Mouse (Mus musculus): Measurements from ENCODE around the gene Plin4. TPM values are rescaled to one million over a fixed set of nuclear protein-coding genes. Genes with fewer than 3 reads are reported as not detected.
"Not testable (repeated sequence)": the region's sequence is repeated elsewhere in the genome, so short reads cannot be mapped to it uniquely, and the experiment has no call there.

Plin4 gene
- polyA plus RNA-seq, 1 experiment: not detected

DNA sequence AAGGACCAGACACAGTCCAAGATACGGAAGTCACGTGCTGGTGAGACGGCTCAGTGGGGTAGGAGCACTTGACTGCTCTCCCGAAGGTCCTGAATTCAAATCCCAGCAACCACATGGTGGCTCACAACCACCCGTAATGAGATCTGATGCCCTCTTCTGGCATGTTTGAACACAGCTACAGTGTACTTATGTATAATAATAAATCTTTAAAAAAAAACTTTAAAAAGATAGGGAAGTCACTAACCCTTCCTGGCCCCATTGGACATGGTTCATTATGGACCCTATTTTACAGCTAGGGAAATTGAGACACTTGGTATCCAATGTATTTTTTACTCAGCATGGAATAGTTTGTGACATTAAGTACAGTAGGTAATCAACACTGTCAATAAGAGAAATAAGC, 32.1 kb downstream of the Plin4 start:
- Histone ChIP-seq H3K27ac (ENCODE audit: insufficient read depth, low read depth, low read length) (no peak overlapping the region), H3K4me3 (ENCODE audit: insufficient read depth, low read depth, low read length) (no peak overlapping the region), H3K4me1 (ENCODE audit: control insufficient read depth, insufficient read depth, low read length) (peaks cover 29% of the 10 kb centered on the region)
- 85% methylated on average over 5 of the region's 5 CpGs for WGBS
- TF ChIP-seq POLR2A (IDR thresholded peaks at IDR 0.05; ENCODE audit: insufficient read depth, low read depth, low read length) (no peak), CTCF (IDR thresholded peaks at IDR 0.05; ENCODE audit: insufficient read depth, low read depth, low read length) (no peak)

DNA sequence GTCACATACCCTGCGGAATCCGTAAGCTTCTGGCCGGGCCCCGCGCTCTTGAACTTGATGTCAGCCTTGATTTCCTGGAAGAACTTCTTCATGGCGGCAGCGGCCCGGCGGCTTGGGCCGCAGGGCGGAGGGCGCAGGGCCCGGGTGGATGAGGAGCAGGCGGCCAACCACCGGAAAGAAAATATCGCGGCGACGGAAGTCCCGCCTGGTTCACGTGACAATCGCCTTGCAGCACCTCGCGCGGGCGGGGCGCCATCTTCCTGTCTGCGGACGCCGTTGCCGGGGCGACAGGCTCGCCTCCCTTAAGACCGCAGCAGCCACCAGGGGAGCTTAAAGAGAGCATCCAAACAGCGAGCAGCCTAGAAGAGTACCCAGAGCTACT, 34.8 kb downstream of the Plin4 start, which contains the start of gene Ubxn6:
TSS of gene Ubxn6 (minus strand) at position 202 of the 382 bp plus-strand sequence.
- H3K4me1 ChIP-seq (ENCODE audit: control insufficient read depth, insufficient read depth, low read length): peaks cover 8% of the 10 kb centered on the region
- whole genome bisulfite sequencing: under 1% methylated on average over 35 of the region's 35 CpGs
- TF ChIP-seq POLR2A (IDR thresholded peaks at IDR 0.05; ENCODE audit: insufficient read depth, low read depth, low read length) (peak; percentile 72), CTCF (IDR thresholded peaks at IDR 0.05; ENCODE audit: insufficient read depth, low read depth, low read length) (0 out of 2 replicates have a peak, but pooled peaks have one; percentile 19)
- peak within 1 kb of the TSS; percentile 91 for H3K4me3 ChIP-seq (ENCODE audit: insufficient read depth, low read depth, low read length)
- H3K27ac ChIP-seq (ENCODE audit: insufficient read depth, low read depth, low read length): peak within 1 kb of the TSS; percentile 77

GRCm38 (mm10) chr17:56074097-56074826, 35.3 kb downstream of the Plin4 start:
- TF ChIP-seq CTCF (IDR thresholded peaks at IDR 0.05; ENCODE audit: insufficient read depth, low read depth, low read length): no peak
- no peak for TF ChIP-seq POLR2A (IDR thresholded peaks at IDR 0.05; ENCODE audit: insufficient read depth, low read depth, low read length)
- Histone ChIP-seq H3K4me1 (ENCODE audit: control insufficient read depth, insufficient read depth, low read length) (peaks cover 8% of the 10 kb centered on the region), H3K27ac (ENCODE audit: insufficient read depth, low read depth, low read length) (peak overlapping the region; percentile 77), H3K4me3 (ENCODE audit: insufficient read depth, low read depth, low read length) (peak overlapping the region; percentile 91)
- 9% methylated on average over 22 of the region's 22 CpGs for WGBS

DNA sequence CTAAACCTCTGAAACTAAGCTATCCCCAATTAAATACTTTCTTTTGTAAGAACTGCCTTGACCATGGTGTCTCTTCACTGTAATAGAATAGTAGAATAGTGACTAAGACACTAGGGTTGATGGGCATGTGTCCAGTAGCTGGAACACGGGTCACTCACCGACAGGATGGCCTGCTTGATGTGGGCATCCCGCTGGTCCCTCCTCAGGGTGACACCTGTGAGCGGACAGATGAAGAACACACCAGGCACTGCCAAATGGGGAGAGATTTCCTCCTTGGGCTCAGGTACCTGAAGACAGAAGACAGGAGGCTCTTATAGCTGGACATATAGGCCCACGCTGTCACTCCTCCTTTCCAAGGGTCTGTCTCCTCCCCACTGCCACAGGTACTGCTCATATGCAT, 37.4 kb downstream of the Plin4 start:
- TF ChIP-seq POLR2A (IDR thresholded peaks at IDR 0.05; ENCODE audit: insufficient read depth, low read depth, low read length) (no peak), CTCF (IDR thresholded peaks at IDR 0.05; ENCODE audit: insufficient read depth, low read depth, low read length) (no peak)
- WGBS: 92% methylated on average over 5 of the region's 5 CpGs
- Histone ChIP-seq H3K27ac (ENCODE audit: insufficient read depth, low read depth, low read length) (no peak overlapping the region), H3K4me3 (ENCODE audit: insufficient read depth, low read depth, low read length) (no peak overlapping the region), H3K4me1 (ENCODE audit: control insufficient read depth, insufficient read depth, low read length) (peaks cover 5% of the 10 kb centered on the region)

- no peak overlapping the region for H3K4me3 ChIP-seq (ENCODE audit: insufficient read depth, low read depth, low read length)
- H3K27ac ChIP-seq (ENCODE audit: insufficient read depth, low read depth, low read length): no peak overlapping the region
- TF ChIP-seq POLR2A (IDR thresholded peaks at IDR 0.05; ENCODE audit: insufficient read depth, low read depth, low read length) (no peak), CTCF (IDR thresholded peaks at IDR 0.05; ENCODE audit: insufficient read depth, low read depth, low read length) (no peak)
- peaks cover 5% of the 10 kb centered on the region for H3K4me1 ChIP-seq (ENCODE audit: control insufficient read depth, insufficient read depth, low read length)
Observed at GRCm38 (mm10) chr17:56071126-56071525, 38.5 kb downstream of the Plin4 start.

- WGBS: 95% methylated on average over 14 of the region's 14 CpGs
- Histone ChIP-seq H3K27ac (ENCODE audit: insufficient read depth, low read depth, low read length) (no peak overlapping the region), H3K4me3 (ENCODE audit: insufficient read depth, low read depth, low read length) (no peak overlapping the region), H3K4me1 (ENCODE audit: control insufficient read depth, insufficient read depth, low read length) (peaks cover 2% of the 10 kb centered on the region)
- TF ChIP-seq CTCF (IDR thresholded peaks at IDR 0.05; ENCODE audit: insufficient read depth, low read depth, low read length): no peak
- no peak for TF ChIP-seq POLR2A (IDR thresholded peaks at IDR 0.05; ENCODE audit: insufficient read depth, low read depth, low read length)
Observed at GRCm38 (mm10) chr17:56069066-56069465, 40.5 kb downstream of the Plin4 start.

- Histone ChIP-seq H3K4me1 (ENCODE audit: control insufficient read depth, insufficient read depth, low read length) (no peaks in the 10 kb centered on the region), H3K27ac (ENCODE audit: insufficient read depth, low read depth, low read length) (no peak overlapping the region), H3K4me3 (ENCODE audit: insufficient read depth, low read depth, low read length) (no peak overlapping the region)
- TF ChIP-seq CTCF (IDR thresholded peaks at IDR 0.05; ENCODE audit: insufficient read depth, low read depth, low read length) (no peak), POLR2A (IDR thresholded peaks at IDR 0.05; ENCODE audit: insufficient read depth, low read depth, low read length) (no peak)
Observed at GRCm38 (mm10) chr17:56066451-56066850, 43.2 kb downstream of the Plin4 start.

DNA sequence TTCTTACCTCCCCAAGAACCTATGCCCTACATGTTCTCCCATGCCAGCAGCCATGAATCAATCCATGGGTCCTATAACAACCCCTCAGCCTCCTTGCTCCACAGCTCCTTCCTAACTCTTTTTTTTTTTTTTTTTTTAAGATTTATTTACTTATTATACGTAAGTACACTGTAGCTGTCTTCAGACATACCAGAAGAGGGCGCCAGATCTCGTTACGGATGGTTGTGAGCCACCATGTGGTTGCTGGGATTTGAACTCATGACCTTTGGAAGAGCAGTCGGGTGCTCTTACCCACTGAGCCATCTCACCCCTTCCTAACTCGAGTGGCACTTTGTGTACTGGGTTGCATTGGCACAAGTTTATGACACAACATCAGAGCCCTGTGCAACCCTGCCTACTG, 43.9 kb downstream of the Plin4 start:
- WGBS: 87% methylated on average over 6 of the region's 6 CpGs
- not testable (repeated sequence) for H3K4me3 ChIP-seq (ENCODE audit: insufficient read depth, low read depth, low read length); H3K4me1 ChIP-seq (ENCODE audit: control insufficient read depth, insufficient read depth, low read length); H3K27ac ChIP-seq (ENCODE audit: insufficient read depth, low read depth, low read length)

DNA sequence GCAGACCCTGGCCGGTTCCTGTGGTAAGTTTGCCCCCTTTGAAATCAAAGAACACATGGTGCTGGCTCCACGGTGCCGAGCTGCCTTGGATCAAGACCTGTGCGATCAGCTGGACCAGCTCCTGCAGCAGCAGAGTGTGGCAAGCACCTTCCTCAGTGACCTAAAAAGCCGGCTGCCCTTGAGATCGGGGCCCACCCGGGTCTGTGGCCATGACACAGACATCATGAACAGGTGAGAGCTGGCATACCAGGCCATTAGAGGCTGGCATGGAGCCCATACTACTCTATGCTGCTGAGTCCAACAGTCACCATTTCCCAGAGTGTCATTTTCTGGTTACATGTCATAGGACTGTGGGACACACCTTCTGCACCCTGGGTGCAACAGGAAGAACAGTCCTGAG, 47.5 kb downstream of the Plin4 start:
- H3K4me3 ChIP-seq (ENCODE audit: insufficient read depth, low read depth, low read length): no peak overlapping the region
- TF ChIP-seq CTCF (IDR thresholded peaks at IDR 0.05; ENCODE audit: insufficient read depth, low read depth, low read length) (no peak), POLR2A (IDR thresholded peaks at IDR 0.05; ENCODE audit: insufficient read depth, low read depth, low read length) (no peak)
- no peak overlapping the region for H3K27ac ChIP-seq (ENCODE audit: insufficient read depth, low read depth, low read length)
- WGBS: 94% methylated on average over 7 of the region's 7 CpGs
- no peaks in the 10 kb centered on the region for H3K4me1 ChIP-seq (ENCODE audit: control insufficient read depth, insufficient read depth, low read length)

Measured in olfactory bulb, adult 2 months (tissue).